Mouse (Mus musculus) intestine, embryonic 16.5 days (tissue): Measurements from ENCODE around the gene Tssk2. TPM values are rescaled to one million over a fixed set of nuclear protein-coding genes. Genes with fewer than 3 reads are reported as not detected.
A peak's percentile ranks its signal among the peaks of the same experiment; 100 is the strongest.

Source experiments
- ATAC-seq: fragments of 200-750 bp; cut with Nextera tagmentation; 2 replicates; pipeline ENCODE4 v1.8.0; 2017; ENCODE audit warnings: moderate TSS enrichment, moderate library complexity
- H3K27ac ChIP-seq: fragments of 300-500 bp; sonication (generic); 2 replicates; pipeline ENCODE4 v1.5.1; 2014; ENCODE audit warnings: mild to moderate bottlenecking, low read length
- H3K27me3 ChIP-seq: fragments of 300-500 bp; sonication (generic); replicated peaks from 2 replicates; pipeline ENCODE4 v1.6.1; 2014; ENCODE audit warnings: low read length, control low read depth, mixed read lengths; ENCODE audit not compliant: control insufficient read depth, insufficient read depth
- H3K36me3 ChIP-seq: fragments of 300-500 bp; sonication (generic); 2 replicates; pipeline ENCODE4 v1.6.1; 2014; ENCODE audit warnings: low read length, control low read depth; ENCODE audit not compliant: control insufficient read depth, insufficient read depth
- H3K4me1 ChIP-seq: fragments of 300-500 bp; sonication (generic); 2 replicates; pipeline ENCODE4 v1.6.1; 2014; ENCODE audit warnings: low read length, control low read depth, mixed read lengths; ENCODE audit not compliant: control insufficient read depth, insufficient read depth
- H3K4me2 ChIP-seq: fragments of 300-500 bp; sonication (generic); 2 replicates; pipeline ENCODE4 v1.6.1; 2014; ENCODE audit warnings: low read depth, low read length, control low read depth
- H3K4me3 ChIP-seq: fragments of 300-500 bp; sonication (generic); 2 replicates; pipeline ENCODE4 v1.5.1; 2014; ENCODE audit warnings: mild to moderate bottlenecking, low read length
- H3K9ac ChIP-seq: fragments of 300-500 bp; sonication (generic); 2 replicates; pipeline ENCODE4 v1.6.1; 2014; ENCODE audit warnings: low read depth, low read length
- H3K9me3 ChIP-seq: fragments of 300-500 bp; sonication (generic); 2 replicates; pipeline ENCODE4 v1.6.1; 2016; ENCODE audit warnings: low read length, control low read depth; ENCODE audit not compliant: control insufficient read depth
- WGBS: fragments of 180-500 bp; shearing (Covaris S2); extraction: QIAGEN DNeasy Blood & Tissue Kit; methylation state at CpG from one replicate; pipeline ENCODE4 v1.1.7; 2014; 5-methylcytosine and 5-hydroxymethylcytosine counted together
- polyA plus RNA-seq: library from polyadenylated mRNA; unstranded; fragments of >200 nt; fragmentation: Nextera tagmentation; extraction: Ambion mirVana; gene quantifications from 2 replicates; pipeline ENCODE4 v1.2.1, GENCODE M21; 2015

Gene Tssk2
- polyA plus RNA-seq, 1 experiment from 2014 or later = not detected

DNA sequence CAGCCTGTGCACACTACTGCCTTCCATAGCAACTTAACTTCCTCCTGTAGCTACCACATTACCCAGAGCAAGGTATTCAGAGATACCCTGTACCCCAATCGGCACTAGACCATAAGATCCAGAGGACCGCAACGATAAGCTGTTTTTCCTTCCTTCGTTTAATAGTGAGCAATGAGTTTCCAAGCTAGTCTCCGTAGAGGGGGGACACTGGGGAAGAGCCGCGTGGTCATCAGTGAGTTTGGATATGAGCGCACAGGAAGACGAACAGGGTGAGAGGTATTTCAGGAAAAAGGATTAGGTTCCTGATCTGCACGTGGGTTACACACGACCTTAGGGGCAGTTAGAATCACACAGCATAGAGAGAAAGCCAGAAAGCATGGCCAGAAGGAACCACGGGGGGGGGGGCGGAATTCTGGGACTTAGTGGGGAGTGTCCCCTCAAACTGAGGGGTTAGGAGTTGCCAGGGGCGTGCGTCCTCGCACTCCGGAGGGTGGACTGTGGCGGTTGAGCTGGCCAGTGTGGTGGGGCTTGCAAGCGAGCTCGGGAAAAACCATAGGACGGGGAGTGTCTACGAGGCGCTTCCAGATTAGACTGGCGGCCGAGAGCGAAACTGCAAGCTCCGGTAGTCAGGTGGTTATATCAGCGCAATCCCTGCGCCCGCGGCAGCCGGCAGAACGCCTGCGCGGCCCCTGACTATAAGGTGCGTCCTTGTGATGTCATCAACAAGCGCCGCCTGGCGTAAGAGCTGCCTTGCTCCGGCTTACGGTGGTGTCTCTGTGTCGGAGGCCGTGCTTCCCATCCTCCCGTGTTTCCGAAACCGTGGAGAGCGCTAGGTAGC lies 23.1 kb downstream of the Tssk2 start:
- peaks cover 21% of the 10 kb centered on the region for H3K4me1 ChIP-seq
- 2% methylated on average over 47 of the region's 47 CpGs for WGBS
- H3K4me3 ChIP-seq = peak overlapping the region; percentile 88
- peak; percentile 95 for ATAC-seq
- peak overlapping the region; percentile 95 for H3K4me2 ChIP-seq
- H3K27ac ChIP-seq = peak overlapping the region; percentile 92
- peaks cover 16% of the 10 kb centered on the region; the same call in 1 of the 2 replicates for H3K27me3 ChIP-seq
- no peaks in the 10 kb centered on the region for H3K36me3 ChIP-seq
- H3K9me3 ChIP-seq = no peaks in the 10 kb centered on the region
- H3K9ac ChIP-seq = peak overlapping the region; percentile 87

GRCm38 (mm10) chr16:17922163-17922538 lies 23.7 kb downstream of the Tssk2 start:
- peaks cover 27% of the 10 kb centered on the region for H3K4me1 ChIP-seq
- peak overlapping the region; percentile 80 for H3K27ac ChIP-seq
- peak overlapping the region; percentile 87 for H3K9ac ChIP-seq
- H3K27me3 ChIP-seq = peaks cover 10% of the 10 kb centered on the region; the same call in 1 of the 2 replicates
- peak; percentile 7; the same call in 1 of the 2 replicates for ATAC-seq
- peak overlapping the region; percentile 95 for H3K4me2 ChIP-seq
- no peaks in the 10 kb centered on the region for H3K36me3 ChIP-seq
- peak overlapping the region; percentile 88 for H3K4me3 ChIP-seq
- 0% methylated on average over 14 of the region's 14 CpGs for WGBS
- no peaks in the 10 kb centered on the region for H3K9me3 ChIP-seq

DNA sequence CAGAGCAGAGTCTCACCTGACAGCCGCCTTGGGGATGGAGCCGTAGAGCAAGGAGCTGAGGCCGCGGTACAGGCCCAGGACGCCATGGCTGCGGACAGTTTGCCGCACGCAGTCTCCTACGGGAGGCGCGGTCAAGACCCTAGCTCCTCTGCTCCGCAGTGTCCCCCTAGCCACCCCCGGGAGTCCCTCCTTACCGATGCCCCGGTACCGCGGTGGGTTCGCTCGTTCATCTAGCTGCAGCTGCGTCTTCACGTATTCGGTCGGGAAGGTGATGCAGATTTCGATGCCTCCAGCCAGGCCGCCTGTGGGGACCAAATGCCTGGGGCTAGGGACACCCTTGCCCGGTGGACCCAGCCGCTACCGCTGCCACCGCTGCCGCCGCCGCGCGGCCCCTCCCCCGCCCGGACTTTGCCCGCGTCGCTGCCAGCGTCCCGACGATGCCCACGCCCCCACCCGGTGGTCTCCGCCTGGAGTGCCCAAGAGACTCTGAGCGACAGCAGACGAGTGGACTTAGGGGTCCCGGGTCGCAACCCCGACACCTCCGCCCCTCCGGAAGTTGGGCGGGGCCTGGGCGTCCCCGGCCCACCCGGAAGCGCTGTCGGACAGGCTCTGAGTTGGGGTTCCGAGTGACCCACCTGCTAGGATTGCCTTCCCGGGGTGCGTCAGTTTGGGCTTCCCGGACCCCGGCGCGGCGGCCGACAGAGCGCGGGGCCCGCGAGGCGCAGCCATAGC lies 29.1 kb downstream of the Tssk2 start:
- Histone ChIP-seq H3K27me3 (no peaks in the 10 kb centered on the region), H3K9me3 (no peaks in the 10 kb centered on the region), H3K9ac (peak overlapping the region; percentile 91), H3K4me2 (peak overlapping the region; percentile 95), H3K4me3 (peak overlapping the region; percentile 90), H3K36me3 (no peaks in the 10 kb centered on the region), H3K4me1 (peaks cover 14% of the 10 kb centered on the region), H3K27ac (peak overlapping the region; percentile 99)
- WGBS = under 1% methylated on average over 72 of the region's 72 CpGs
- peak; percentile 34 for ATAC-seq

- Histone ChIP-seq H3K4me3 (peak within 1 kb of the TSS; percentile 90), H3K4me2 (peak within 1 kb of the TSS; percentile 95), H3K27ac (peak within 1 kb of the TSS; percentile 99), H3K9me3 (no peaks in the 10 kb centered on the region), H3K9ac (peak within 1 kb of the TSS; percentile 91), H3K27me3 (no peaks in the 10 kb centered on the region), H3K36me3 (no peaks in the 10 kb centered on the region), H3K4me1 (peaks cover 9% of the 10 kb centered on the region; the same call in 1 of the 2 replicates)
- WGBS = under 1% methylated on average over 44 of the region's 47 CpGs
- peak; percentile 88 for ATAC-seq
Observed at GRCm38 (mm10) chr16:17928087-17928580, 29.7 kb downstream of the Tssk2 start, which contains the start of gene Slc25a1. Gene Slc25a1 (minus strand): TSS chr16:17928219.

DNA sequence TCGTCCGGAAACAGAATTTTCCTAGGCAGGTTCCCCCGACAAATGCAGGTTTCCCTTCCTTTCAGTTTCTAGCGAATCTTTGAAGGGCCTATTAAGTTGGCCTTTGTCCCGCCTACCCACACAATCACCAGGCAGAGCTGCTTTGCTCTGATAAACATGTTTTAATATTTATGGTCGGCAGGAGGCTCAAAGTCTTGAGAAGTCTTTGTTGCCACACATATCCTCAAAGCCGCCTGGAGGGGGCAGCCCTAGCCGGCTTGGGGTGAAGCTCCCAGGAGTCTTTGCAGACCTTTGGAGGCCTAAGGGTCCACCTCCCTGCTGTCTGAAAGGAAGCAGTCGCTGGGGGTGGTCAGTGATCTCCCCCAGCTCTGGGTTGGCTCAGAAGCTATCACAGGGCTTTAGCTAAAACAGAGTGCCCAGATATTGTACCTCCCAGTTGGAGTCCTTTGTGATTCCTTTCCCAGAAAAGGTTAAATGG lies 30.2 kb downstream of the Tssk2 start:
- H3K9ac ChIP-seq = peak overlapping the region; percentile 91
- peak overlapping the region; percentile 90 for H3K4me3 ChIP-seq
- no peaks in the 10 kb centered on the region for H3K36me3 ChIP-seq
- H3K27ac ChIP-seq = peak overlapping the region; percentile 99
- H3K9me3 ChIP-seq = no peaks in the 10 kb centered on the region
- WGBS = under 1% methylated on average over 9 of the region's 9 CpGs
- no peaks in the 10 kb centered on the region for H3K27me3 ChIP-seq
- peaks cover 9% of the 10 kb centered on the region; the same call in 1 of the 2 replicates for H3K4me1 ChIP-seq
- peak overlapping the region; percentile 95 for H3K4me2 ChIP-seq
- peak; percentile 81 for ATAC-seq

DNA sequence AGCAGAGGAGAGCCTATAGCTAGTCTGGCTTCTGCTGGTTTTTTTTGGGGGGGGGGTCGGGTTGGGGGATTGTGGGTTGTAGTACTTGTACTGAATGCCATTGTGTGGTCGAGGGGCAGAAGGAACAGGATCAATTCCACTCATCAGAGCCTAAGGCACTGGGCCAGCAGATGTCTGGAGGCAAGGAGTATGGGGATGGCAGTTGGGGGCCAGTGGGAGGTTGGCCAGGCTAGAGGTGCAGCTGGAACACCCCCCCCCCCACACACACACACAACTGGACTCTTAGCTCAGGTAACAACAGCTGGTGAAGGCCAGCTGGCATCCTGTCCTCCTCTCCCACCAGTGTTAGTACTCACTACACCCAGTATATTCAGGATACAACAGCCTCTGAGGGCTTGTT lies 30.8 kb downstream of the Tssk2 start:
- H3K9me3 ChIP-seq = no peaks in the 10 kb centered on the region
- no peaks in the 10 kb centered on the region for H3K27me3 ChIP-seq
- H3K36me3 ChIP-seq = no peaks in the 10 kb centered on the region
- peak overlapping the region; percentile 95; the same call in 1 of the 2 replicates for H3K4me2 ChIP-seq
- 11% methylated on average over 2 of the region's 2 CpGs for WGBS
- H3K4me3 ChIP-seq = no peak overlapping the region
- H3K9ac ChIP-seq = peak overlapping the region; percentile 91
- peaks cover 9% of the 10 kb centered on the region; the same call in 1 of the 2 replicates for H3K4me1 ChIP-seq
- ATAC-seq = no peak
- peak overlapping the region; percentile 99 for H3K27ac ChIP-seq

DNA sequence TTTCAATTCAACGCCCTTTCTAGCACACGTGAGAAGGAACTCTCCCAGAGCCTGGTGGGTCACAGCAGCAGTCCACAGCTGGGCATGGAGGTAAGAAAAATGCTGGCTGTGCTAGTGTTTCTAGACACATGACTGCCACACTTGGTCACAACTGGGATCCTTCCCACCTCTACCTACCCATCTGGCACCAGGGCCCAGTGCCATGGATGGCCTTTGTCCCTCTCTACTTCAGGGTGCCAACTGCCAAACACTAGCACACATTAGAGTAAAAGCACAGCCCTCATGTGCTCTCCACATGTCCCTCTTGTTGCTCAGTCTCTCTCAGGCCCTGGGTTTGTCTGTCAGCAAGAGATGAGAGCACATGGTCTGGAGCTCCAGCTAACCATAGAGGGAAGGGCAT lies 31.2 kb downstream of the Tssk2 start:
- H3K9ac ChIP-seq = no peak overlapping the region
- H3K4me1 ChIP-seq = peaks cover 9% of the 10 kb centered on the region; the same call in 1 of the 2 replicates
- no peak for ATAC-seq
- no peak overlapping the region for H3K27ac ChIP-seq
- no peaks in the 10 kb centered on the region for H3K36me3 ChIP-seq
- no peaks in the 10 kb centered on the region for H3K27me3 ChIP-seq
- 63% methylated on average over 2 of the region's 2 CpGs for WGBS
- H3K9me3 ChIP-seq = no peaks in the 10 kb centered on the region
- H3K4me3 ChIP-seq = no peak overlapping the region
- no peak overlapping the region for H3K4me2 ChIP-seq

DNA sequence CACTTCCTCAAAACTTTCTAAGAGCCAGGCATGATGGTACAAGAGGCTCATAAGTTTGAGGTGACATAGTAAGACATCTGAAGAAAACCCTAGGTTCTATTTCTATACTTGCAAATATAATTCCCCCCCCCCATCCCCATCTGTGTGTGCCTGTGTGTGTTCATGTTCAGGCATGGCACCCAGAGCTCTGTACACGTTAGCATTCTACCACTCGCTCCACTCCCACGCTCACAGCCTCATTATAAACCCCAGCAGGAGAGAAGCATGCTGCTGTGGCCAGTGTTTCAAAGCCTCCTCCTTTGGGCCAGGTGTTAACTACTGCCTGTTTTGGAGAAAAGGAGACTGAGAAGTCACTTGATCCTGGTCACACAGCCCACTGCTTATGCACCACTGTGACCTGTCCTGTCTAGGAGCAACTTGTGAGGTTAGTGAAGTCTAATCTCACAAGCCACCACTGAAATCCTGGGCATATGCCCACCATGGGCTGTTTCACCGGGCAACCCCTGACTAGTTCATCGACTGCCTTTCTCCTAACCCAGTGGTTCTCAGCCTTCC lies 33.5 kb downstream of the Tssk2 start:
- Histone ChIP-seq H3K9me3 (no peaks in the 10 kb centered on the region), H3K4me3 (no peak overlapping the region), H3K9ac (no peak overlapping the region), H3K4me2 (no peak overlapping the region), H3K4me1 (peaks cover 1% of the 10 kb centered on the region; the same call in 1 of the 2 replicates), H3K36me3 (no peaks in the 10 kb centered on the region), H3K27ac (no peak overlapping the region), H3K27me3 (no peaks in the 10 kb centered on the region)
- no peak for ATAC-seq
- 83% methylated on average over 5 of the region's 5 CpGs for WGBS
